Mouse (Mus musculus) C3H10T1/2 (cell line): ENCODE data around the gene Mlst8. TPM values are rescaled to one million over a fixed set of nuclear protein-coding genes. Genes with fewer than 3 reads are reported as not detected.

ENCODE experiments used
- polyA plus RNA-seq, 2 experiments: library from polyadenylated mRNA; unstranded; fragments of >200 nt; fragmentation: generic; extraction: Trizol; gene quantifications; one replicate each; pipeline ENCODE4 v1.2.1; 2012; ENCODE audit warnings: missing spikeins in 2 of 2

Gene Mlst8
- 10 to 100 TPM; 11.5 to 32.9 TPM for polyA plus RNA-seq

DNA sequence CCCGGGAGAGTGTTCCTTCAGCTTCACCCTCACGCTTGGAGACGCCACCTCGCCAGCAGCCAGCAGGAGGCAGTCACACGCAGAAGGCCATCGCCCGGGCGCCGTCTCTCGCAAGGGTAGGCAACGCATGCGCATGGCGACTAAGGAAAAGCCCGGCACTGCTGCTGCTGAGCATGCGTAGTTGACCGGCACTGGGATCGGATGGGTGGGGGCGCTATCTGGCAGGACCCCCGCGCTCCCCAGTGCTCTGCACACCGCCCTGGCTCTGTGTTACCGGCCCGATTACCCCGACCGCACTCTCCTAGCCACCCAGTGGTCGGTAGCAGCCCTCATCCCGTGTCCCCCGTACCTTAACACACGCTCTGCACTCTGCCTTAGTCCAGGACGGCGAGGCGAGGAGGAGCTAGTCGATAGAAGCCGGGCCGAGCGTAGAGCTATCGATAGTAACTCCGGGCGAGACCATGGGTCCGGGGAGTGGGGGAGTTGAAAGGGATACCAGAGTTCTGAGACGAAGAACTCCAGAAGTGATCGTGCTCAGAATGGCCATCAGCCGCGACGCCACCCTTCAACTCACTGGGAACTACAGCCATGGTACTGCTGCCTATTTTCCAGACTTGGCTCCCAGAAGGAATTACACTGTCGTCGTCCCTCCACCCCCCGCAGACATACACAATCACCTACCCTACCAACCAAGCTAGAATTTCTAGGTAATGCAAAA is at the start of gene Mlst8:
Gene Mlst8 (minus strand): TSS at position 416 of the 718 bp plus-strand sequence.

DNA sequence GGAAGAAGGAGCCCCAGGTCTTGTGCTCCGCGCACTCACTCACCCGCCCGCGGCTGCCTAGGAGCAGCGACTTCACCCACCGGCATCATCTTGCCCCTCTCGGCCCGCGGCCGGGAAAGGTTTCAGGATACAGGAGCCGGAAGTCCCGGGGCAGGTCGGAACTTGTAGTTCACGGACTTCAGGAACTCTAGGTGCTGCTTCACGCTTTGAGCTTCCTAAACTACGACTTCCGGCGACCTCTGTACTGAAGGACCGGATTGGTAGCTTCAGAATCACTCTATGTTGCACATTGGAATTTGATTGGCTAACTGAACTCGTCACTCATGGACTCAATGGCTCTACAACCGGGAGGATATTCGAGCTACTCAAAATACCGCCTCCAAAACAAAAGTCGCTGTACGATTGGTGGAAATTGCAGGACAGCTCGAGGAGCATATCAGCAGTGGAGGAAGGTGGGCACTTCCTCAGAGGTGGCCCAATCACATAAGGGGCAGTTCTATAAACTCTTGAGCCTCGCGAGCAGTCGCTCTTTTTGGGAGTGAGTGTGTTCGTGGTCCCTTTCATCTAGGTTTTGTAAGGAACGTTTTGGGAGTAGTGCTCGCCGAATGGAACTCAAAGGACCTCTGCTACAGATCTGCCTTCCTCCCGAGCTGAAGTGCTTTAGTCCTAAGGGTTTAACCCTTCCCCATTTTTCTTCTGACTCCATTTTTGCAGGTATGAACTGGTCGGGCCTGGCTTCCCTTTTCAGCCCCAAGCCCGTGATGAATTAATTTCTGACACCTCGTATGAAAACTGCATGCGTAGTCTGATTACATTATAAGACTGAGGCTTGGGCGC is 49.1 kb upstream of the Mlst8 start, which contains the start of gene Traf7:
Gene Traf7 (minus strand): TSS at position 216 of the 837 bp plus-strand sequence.

DNA sequence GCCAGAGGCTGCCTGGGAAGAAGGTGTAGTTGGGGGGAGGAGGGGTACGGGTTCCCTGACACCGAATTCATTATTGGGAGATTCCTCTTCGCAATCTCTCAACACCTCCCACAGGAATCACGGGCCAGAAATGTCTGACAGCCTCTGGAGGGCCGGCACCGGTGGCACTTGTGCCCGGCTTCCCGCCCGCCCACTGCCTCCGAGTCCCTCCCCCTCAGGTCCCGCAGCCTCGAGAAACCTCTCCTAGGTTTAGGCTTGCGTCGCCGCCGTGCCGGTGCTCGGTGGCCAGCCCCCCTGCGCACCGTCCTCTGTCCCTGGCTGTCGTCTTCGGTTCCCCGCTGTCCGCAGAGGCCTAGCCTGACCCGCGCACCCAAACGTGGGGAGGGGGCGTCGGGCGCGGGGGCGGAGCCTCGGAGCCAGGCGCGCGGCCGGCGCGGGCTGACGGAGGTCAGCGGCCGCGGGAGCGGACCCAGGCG is 9.3 kb upstream of the Mlst8 start, which contains the start of gene Caskin1:
Gene Caskin1 (plus strand): TSS at position 416 of the 476 bp plus-strand sequence.

DNA sequence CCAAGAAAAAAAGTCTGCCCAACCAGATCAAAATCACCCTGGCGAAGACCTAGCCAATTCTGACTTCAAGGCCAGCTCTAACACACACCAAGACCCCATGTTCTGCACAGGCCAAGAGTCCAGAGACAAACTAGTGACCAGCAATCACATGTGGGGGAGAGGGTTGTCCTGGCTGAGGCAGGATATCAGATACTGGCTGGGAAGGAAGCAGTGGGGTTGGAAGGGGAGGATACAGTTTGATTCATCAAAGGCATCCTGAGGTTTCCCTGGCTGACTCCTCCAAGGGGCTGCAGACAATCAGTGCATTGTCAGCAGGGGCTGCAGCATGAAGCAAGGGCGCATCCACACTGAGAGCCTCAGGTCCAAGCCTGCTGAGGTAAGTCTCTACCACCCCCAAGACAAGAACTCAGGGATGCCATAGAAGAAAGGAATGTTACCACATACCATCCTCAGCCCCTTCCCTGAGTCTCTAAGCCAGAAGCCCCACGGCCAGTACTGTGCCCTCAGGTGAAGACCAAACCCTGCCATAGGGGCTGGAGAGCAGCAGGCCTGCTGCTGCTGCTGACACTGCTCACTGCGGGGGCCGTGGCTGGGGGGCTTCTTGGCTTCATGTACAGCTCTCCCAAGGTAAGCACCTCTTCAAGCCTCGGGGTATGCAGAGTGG is 5.1 kb downstream of the Mlst8 start, which contains the start of gene Bricd5:
Gene Bricd5 (plus strand): TSS at position 273 of the 664 bp plus-strand sequence.

DNA sequence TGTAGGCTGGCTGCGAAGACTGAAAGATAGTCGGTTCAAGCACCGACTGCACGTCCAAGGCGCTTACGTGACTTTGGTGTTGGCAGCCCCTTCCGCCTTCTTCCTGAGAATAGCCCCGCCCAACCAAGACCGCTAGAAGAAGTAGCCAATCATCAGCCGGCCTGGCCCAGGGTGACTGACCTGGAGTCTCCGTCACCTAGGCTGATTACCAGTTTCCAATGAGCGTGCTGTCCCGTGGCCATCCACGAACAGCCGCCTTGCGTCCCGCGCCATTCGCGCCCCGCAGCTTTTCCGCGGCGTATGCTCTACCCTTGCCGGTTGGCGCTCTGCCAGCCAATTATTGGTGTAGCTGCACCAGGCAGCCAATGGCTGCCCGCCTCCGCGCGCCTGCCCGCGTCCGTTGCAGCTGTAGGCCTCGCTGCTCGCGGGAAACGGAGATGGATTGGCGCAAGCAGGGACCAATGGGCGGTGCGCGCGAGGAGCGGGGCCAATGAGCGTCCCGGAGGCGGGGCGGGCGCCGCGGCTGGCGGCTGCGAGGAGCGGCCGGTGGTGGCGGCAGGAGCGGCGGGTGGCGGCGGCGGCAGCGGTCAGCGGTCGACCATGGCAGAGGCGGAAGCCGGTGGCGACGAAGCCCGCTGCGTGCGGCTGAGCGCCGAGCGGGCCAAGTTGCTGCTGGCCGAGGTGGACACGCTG is 8.8 kb downstream of the Mlst8 start, which contains the start of the genes E4f1 and Pgp:
Gene E4f1 (minus strand): TSS at position 404 of the 693 bp plus-strand sequence.
Gene Pgp (plus strand): TSS at position 483 of the 693 bp plus-strand sequence.

DNA sequence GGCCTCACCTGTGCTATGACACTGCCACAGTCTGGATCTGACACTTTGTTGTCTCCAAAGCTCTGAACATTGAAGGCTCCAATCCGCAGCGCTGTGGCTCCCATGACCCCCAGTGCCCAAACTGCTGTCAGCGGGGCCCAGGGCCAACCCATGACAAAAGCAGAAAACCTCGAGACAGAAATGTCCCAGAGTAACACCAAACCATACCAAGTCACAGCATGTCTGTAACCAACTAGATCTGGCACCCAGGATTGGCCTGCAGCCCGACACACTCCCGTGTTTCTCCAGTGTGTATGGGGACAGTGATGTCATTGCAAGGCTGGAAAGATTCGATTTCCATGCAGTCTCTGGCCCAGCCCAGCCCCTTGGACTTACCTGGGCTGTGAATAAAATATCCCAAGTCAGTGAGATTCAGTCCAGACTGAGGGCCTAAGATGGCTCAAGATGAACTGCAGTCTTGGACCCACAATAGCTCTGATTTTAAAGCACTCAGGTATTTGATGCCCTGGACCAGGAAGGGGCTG is 36.2 kb downstream of the Mlst8 start, which contains the start of gene Dnase1l2:
Gene Dnase1l2 (minus strand): TSS at position 474 of the 524 bp plus-strand sequence.

DNA sequence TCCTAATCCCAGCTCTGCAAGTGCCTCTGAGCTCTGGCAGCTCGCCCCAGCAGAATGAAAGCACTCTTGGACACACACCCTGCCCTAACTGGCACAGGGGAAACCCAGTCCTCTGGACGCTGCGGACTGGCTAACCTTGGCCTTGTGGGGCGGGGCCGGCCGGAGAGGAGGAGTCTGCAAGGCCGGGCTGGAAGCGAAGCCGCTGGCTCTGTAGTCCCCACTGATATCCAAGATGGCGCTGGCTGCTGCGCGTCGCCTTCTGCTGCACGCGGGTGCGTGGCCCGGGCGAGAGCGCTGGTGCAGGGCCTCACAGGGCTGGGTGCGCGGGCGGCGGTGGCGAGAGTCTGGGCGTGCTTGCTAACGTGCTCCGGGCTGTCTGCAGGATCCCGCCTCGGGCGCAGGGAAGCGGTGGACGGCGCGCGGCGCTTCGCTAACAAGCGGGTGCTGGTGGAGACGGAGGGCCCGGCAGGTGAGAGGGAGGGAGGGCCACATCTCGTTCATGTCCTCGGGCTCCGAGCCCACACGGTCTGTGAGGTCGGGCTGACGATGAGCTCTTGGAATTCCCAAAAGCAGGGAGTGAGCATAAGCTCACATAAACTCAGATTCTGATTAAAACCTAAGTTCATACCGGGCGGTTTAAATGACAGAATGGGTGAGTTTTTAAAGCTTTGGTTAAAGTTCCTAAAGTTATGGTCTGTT is 52.3 kb downstream of the Mlst8 start, which contains the start of gene Eci1:
Gene Eci1 (plus strand): TSS at position 171 of the 699 bp plus-strand sequence.

Other genes starting within 250 kb of the Mlst8 start
- gene Ccnf, start 227.6 kb downstream of the Mlst8 start, polyA plus RNA-seq = 10 to 100 TPM; 28.1 to 29.1 TPM
- under 1 TPM in 1 of 2 experiments, not detected in 1; 0.01 TPM for gene Abca17, start 128.0 kb downstream of the Mlst8 start, polyA plus RNA-seq
- 10 to 100 TPM in 1 of 2 experiments, 1 to 10 TPM in 1; 2.9 to 15.9 TPM for gene Abca3, start 127.1 kb downstream of the Mlst8 start, polyA plus RNA-seq
- 10 to 100 TPM; 74.1 to 82.9 TPM for gene Rnps1, start 64.5 kb downstream of the Mlst8 start, polyA plus RNA-seq
- 100 to 1,000 TPM in 1 of 2 experiments, 10 to 100 TPM in 1; 64.8 to 150 TPM for gene Eci1, start 52.4 kb downstream of the Mlst8 start, polyA plus RNA-seq
- gene Dnase1l2, start 36.0 kb downstream of the Mlst8 start, polyA plus RNA-seq = 1 to 10 TPM in 1 of 2 experiments, under 1 TPM in 1; 0.20 to 3.1 TPM
- 10 to 100 TPM in 1 of 2 experiments, 1 to 10 TPM in 1; 9.2 to 27.4 TPM for gene E4f1, start 8.8 kb downstream of the Mlst8 start, polyA plus RNA-seq
- gene Pgp, start 8.7 kb downstream of the Mlst8 start, polyA plus RNA-seq = 10 to 100 TPM; 31.3 to 84.9 TPM
- gene Bricd5, start 5.2 kb downstream of the Mlst8 start, polyA plus RNA-seq = under 1 TPM; 0.07 to 0.13 TPM
- under 1 TPM; 0.26 to 0.51 TPM for gene Caskin1, start 9.5 kb upstream of the Mlst8 start, polyA plus RNA-seq
- gene Traf7, start 48.9 kb upstream of the Mlst8 start, polyA plus RNA-seq = 100 to 1,000 TPM in 1 of 2 experiments, 10 to 100 TPM in 1; 68.5 to 103 TPM
- gene Rab26, start 55.1 kb upstream of the Mlst8 start, polyA plus RNA-seq = under 1 TPM; 0.11 to 0.22 TPM
- 10 to 100 TPM in 1 of 2 experiments, 1 to 10 TPM in 1; 6.9 to 98.9 TPM for gene Pkd1, start 70.8 kb upstream of the Mlst8 start, polyA plus RNA-seq
- 100 to 1,000 TPM in 1 of 2 experiments, 10 to 100 TPM in 1; 78.3 to 110 TPM for gene Tsc2, start 153.6 kb upstream of the Mlst8 start, polyA plus RNA-seq
- gene Nthl1, start 153.6 kb upstream of the Mlst8 start, polyA plus RNA-seq = 10 to 100 TPM; 27.3 to 51.1 TPM
- 10 to 100 TPM in 1 of 2 experiments, 1 to 10 TPM in 1; 2.8 to 26.5 TPM for gene Slc9a3r2, start 171.2 kb upstream of the Mlst8 start, polyA plus RNA-seq
- not detected for gene Npw, start 179.4 kb upstream of the Mlst8 start, polyA plus RNA-seq
- gene Zfp598, start 190.6 kb upstream of the Mlst8 start, polyA plus RNA-seq = 10 to 100 TPM; 14.9 to 24.2 TPM
- under 1 TPM; 0.14 to 0.27 TPM for gene Syngr3, start 210.9 kb upstream of the Mlst8 start, polyA plus RNA-seq
- gene Gfer, start 217.1 kb upstream of the Mlst8 start, polyA plus RNA-seq = 10 to 100 TPM; 40.0 to 84.5 TPM
- 1 to 10 TPM; 1.9 to 6.3 TPM for gene Noxo1, start 217.2 kb upstream of the Mlst8 start, polyA plus RNA-seq
- gene Tbl3, start 228.6 kb upstream of the Mlst8 start, polyA plus RNA-seq = 100 to 1,000 TPM in 1 of 2 experiments, 10 to 100 TPM in 1; 28.8 to 116 TPM
- gene Rnf151, start 239.0 kb upstream of the Mlst8 start, polyA plus RNA-seq = 1 to 10 TPM; 2.0 to 2.2 TPM
- gene Rps2, start 239.0 kb upstream of the Mlst8 start, polyA plus RNA-seq = 100 to 1,000 TPM; 451 to 471 TPM
- 100 to 1,000 TPM; 438 to 576 TPM for gene Ndufb10, start 245.4 kb upstream of the Mlst8 start, polyA plus RNA-seq
- not detected for gene Rpl3l, start 248.7 kb upstream of the Mlst8 start, polyA plus RNA-seq